Mouse (Mus musculus) lung, postnatal 25 days (tissue): ENCODE measurements around the gene Popdc3.
A peak's percentile ranks its signal among the peaks of the same experiment; 100 is the strongest.
"Not testable (repeated sequence)": the region's sequence is repeated elsewhere in the genome, so short reads cannot be mapped to it uniquely, and the experiment has no call there.

Source experiments
- DNase-seq: peaks from one replicate; pipeline ENCODE4 v3.0.0; 2022; ENCODE audit warnings: low spot score

The Popdc3 gene

DNA sequence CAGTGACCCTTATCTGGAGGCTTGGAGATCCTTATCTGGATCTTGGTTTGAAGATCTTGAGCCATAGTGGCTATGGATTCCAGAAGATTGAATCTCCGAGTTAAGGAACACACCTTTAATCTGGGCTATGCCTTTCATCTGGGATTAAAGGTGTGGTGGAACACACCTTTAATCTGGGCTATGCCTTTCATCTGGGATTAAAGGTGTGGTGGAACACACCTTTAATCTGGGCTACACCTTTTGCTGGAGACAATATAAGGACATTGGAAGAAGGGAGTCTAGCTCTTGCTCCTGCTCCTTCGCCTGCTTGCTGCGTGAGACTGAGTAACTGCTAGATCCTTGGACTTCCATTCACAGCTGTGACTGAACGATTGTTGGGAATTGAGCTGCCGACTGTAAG, at the start of gene Popdc3:
TSS of gene Popdc3 (plus strand) at position 301 of the 400 bp plus-strand sequence.
- DNase-seq: not testable (repeated sequence)

DNA sequence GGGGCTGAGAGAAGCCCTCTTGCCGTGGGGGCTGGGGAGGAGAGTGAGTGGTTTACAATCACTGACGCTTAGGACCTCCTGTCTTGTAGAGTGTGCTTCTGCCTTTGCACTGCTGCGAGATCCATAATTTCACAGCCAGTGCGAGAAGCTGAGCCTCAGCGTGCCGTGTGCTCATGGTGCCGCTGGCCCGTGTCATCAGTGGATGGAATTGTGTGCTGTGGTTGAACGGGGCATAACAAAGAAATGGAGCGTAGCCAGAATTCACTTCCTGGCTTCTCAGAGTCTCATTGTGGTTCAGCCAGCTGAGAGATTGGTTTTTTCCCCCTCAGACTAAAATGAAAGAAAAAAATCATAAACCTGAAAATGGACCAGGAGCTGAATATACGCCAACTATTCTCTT, 48.8 kb upstream of the Popdc3 start:
- peak; percentile 14 for DNase-seq

DNA sequence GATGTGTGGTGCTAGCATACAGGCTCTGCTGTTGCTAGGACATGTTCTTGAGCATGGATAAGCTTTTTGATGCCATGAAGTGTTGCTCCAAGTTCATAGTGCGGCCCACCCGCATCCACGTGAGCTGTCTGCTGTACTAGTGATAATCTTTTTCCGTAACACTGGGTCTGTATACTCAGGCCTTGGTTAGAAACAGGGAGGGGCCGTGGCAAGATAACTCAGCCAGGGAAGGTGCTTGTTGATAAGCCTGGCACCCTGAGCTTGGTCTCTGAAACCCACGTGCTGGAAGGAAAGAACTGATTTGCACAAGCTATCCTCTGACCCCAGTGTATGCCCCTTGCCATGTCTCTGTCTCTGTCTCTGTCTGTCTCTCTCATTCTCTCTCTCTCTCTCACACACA, 47.9 kb upstream of the Popdc3 start:
- no peak for DNase-seq

DNA sequence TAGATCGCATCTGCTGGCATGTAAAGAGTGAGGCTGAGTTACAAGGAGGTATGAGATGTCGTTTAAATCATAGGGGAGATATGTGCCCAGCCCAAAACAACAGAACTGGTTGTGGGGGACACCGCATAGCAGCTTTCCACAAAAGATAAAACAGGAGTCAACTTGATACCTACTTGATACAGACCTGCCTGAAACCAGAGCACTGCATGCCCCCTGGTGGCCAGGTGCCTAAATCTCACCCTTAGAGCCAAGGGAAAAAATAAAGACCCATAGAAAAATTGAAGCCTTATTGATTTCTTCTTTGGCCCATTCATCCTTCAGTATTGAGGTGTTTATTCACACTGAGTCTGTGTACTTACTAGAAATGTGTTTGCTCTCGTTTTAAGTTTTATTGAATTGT, 45.5 kb upstream of the Popdc3 start:
- peak; percentile 34 for DNase-seq

DNA sequence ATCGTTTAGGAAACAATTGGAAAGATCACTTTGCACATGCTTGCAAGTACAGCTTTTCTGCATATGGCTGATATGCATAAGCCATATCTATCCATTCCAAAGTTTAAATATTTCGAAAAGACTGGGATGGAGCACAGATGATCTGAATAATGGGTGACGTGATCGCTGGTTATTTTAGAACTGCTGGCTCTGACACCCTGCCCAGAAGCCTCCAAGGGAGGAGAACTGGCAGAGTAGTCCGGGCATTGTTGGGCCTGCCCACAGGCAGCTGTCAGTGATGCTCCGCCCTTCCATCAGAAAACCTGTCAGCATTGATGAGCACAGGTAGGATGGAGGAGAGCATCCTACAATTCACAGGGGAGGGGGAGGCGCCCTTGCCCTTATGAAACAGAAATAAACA, 41.1 kb upstream of the Popdc3 start:
- DNase-seq: no peak

DNA sequence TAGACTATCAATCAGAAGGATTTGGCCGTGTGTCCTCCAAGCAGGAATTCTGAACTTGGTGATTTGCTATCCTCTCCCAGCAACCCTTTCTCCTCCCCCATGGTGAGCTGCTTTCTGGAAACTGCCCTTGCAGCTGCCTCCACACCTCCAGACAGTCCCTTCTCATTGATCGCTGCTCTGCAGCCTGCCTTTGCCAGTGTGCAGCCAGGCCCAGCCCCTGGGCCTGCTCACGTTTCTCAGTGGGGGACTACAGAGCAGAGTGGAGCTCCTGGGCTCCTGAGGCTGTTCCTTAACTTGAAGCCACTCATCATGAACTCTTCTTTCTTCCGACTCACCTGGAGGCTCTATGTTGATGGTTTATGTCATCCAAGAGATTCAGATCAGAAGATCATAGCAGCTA, 38.0 kb upstream of the Popdc3 start:
- DNase-seq: no peak

DNA sequence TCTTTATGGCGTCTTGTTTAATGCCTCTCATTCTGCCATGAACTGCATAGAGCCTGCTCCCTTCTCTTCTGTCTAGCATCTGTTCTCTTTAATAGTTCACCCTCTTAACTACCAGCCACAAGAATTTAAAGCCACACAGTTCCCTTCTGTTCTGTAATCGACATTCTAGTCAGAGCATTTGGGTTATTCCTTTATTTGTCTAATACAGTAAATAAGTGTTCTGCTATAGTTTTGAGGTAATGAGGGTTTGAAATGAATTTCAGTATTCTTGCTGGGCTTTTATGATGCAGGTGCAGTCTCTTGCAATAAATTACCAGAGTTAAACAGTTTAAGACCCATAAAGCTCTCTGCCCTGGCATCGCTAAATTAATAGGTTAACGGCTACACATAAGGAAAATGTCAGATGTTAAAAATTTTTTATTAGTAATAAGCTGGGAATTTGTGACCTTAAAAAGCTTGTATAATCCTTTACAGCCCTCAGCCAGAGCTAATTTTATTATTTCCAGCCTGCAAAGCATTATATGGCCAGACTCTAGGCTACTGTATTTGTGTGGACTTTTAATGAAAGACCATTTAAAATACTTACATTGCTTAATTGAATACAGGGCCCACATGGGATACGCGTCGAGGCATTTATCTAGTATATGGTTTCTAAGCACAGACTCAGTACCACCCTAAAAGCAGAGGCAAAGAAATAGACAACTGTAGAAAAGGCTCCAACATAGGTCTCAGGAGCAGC, 37.3 kb upstream of the Popdc3 start:
- no peak for DNase-seq

DNA sequence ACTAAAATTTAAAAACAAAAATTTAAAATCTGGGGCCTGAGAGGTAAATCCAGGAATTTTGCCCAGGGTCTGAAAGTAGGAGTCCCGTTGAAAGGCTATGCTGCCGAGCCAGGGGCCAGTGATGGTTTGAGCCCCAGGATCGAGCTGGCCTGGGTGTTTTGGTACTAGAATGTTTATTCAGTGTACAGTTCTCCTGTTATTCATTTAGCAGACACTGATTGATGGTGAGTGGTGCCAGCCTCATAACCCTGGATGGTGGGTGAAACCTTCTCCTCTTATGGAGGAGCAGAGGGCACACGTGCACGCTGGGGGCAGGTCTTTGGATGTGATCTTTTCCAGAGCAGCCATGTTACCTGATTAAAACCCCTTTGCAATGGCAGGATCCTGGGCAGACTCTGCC, 35.5 kb upstream of the Popdc3 start:
- no peak for DNase-seq

DNA sequence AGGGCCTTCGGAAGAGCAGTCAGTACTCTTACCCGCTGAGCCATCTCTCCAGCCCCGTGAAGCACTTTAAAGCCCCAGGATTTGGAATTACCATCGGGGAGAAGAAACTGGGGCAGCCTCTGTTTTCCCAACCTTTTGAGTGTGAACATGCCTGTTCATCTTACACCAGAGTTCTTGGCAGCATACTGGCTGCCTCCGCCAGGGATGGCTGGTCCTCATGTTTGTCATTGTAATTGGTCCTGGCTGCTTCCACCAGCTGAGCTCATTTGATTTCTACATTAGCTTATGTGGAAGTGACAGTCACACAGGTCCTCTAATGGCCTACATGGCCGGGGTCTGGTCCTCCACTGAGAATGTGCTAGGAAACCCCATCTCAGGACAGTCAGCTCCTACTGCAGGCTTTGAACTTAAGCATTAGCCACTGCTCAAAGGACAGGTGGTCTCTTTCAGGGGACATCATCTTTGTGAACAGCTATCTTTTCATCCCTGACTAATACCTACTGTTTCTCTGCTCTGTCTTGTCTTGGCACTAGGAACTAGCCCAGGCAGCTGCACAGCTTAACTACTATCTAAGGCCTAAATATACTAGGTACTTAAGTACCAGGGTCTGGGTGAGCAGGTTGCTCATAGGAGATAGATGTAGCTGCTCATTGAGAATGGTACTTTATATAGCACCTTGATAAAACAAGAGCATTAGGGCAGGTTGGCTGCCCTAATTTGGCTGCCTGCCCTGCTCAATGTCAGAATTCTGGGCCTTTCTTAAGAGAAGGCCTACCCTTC, 33.7 kb upstream of the Popdc3 start:
- no peak for DNase-seq

DNA sequence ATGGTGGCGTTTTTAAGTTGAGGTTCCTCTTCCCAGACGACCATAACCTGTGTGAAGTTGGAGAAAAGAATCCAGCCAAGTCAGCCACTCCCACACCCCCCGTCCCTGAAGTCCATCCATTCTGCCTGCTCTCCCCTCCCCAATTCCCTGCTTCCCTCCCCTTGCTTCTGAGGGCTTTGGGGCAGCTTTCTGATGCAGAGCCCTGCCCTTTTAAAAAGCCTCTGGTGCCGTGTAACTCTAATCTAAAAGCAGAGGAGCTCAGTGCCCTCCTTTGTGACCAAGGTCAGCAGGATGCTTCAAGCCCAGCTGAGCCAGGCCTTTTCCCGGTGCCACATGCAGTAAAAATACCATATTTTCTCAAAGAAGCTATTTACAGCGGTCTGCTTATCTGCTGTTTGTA, 31.1 kb upstream of the Popdc3 start:
- no peak for DNase-seq

DNA sequence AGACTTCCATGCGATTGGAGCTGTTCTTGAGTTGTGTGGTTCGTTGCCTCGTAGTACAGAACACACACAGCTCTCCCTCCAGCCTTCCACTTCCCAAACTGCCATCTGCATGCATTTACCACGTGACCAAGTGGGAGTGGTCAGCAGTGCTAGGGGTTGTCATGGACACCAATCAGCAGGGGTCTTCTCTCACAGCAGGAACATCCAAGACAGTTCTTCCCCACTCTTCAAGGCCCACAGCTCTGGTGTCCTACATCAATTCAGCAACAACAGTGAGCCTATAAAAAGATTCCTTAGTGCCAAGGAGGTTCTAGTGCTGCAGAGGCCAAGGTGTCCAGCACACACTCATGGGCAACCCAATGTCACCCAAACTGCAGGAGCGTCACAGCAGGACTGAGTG, 26.8 kb upstream of the Popdc3 start:
- DNase-seq: no peak

DNA sequence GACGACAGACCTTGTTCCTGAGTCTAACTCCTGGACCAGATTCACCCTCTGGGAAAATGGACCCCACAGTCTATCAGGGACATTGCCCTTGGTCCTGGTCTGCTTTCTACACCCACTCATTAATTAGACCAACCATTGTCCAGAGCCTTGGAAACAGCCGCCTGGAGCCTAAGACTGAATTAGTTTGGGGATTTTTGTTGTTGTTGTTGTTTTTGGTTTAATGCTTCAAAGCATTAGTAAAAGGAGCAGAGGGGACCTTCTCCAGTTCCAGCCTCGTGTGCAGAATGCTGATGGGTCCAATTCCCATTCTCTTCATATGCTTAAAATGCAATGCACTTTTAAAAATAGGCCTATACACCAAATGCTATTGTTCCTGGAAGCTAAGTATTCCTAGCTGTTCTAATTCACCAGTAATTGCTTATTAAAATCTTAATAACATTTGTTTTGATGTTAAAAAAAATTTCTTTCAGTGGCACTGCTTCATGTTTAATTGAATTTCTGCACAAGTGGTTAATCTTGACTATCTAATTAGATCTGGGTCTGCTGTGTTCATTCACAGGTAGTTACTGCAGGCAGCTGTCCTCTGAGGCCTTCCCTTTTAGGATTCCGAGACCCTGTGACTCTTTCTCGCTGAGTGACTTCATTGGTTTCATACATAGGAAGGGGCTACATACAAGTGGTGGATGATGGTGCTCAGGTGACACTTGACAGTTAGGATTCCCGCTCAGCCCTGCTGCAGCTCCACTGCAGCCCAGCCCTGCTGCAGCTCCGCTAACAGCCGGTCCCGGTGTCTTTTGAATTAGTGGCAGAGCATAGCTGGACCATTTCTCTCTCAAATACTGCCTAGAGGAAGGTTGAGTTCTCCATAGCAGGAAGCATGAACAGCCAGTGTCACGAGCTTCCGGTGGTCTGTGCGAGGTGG, 25.9 kb upstream of the Popdc3 start:
- no peak for DNase-seq

DNA sequence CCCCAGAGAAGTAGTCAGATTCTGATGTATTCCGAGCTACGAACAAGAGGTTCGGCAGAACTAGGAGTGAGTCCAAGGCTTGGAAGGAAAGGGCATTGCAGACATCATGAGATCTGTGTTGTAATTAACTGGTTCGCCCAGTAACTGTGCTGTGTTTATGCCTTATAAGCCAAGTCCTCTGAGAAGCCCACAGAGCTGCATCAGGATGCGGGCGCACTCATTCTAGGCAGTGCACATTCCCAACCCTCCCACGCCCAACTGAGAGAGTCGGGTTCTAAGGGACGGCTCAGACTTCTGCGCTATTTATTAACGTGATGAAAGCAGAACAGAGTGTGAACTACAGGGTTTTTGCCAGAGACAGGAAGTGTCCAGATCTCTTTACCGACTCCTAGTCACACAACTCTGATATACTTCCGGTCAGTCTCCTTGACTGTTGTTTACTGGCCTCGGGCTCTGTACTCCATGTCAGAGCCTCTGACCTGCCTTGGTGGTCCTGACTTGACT, 23.3 kb upstream of the Popdc3 start:
- no peak for DNase-seq

DNA sequence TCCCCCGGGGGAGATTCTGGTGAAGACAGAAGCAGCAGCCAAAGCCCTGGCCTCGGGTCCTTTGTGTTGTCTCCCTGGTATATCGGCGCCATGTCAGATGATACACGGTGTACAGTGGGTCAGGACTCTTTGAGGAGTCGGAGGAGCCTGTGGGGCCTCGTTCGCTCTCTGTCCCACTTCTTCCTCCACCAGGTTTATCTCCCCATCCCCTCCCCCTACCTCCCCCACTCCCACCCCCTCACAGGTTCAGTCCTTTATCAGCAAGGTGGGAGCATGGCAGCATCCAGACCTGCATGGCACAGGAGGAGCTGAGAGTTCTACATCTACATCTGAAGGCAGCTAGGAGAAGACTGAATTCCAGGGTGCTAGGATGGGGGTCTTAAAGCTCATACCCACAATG, 12.0 kb upstream of the Popdc3 start:
- no peak for DNase-seq

DNA sequence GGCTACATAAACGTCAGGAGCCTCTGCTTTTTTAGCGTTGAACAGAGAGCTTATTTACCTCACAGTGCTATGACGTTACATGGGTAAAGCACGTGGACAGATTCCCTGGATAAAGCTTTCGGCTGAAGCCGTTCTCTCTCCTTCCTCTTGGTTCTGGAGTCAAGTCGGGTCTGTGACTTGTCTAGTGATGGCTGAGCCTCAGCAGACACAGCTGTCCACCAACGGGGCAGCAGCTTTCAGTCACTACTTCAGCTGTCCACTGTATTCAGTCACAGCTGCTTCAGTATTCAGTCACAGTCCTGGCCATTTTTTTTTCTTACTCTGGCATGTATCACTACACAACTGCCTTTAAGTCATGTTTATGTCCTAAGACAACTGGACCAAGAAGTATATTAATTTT, 4.0 kb upstream of the Popdc3 start:
- no peak for DNase-seq

DNA sequence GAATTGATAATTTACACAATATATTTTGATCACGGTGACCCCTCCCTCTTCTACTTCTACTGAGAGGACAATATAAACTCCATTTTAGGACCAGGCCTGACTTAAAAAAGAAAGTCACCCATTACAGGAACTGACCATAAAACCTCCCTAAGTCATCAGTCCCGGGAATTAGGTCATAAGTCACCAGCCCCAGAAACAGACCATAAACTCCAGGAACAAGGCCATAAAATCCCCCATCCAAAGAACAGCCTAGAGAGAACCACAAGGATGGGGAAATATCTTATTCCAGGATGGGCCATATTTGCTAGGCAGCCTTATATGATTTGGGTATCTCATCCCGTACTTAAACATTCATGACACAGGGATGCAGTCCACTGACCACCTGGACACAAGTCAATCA, 3.6 kb upstream of the Popdc3 start:
- no peak for DNase-seq

DNA sequence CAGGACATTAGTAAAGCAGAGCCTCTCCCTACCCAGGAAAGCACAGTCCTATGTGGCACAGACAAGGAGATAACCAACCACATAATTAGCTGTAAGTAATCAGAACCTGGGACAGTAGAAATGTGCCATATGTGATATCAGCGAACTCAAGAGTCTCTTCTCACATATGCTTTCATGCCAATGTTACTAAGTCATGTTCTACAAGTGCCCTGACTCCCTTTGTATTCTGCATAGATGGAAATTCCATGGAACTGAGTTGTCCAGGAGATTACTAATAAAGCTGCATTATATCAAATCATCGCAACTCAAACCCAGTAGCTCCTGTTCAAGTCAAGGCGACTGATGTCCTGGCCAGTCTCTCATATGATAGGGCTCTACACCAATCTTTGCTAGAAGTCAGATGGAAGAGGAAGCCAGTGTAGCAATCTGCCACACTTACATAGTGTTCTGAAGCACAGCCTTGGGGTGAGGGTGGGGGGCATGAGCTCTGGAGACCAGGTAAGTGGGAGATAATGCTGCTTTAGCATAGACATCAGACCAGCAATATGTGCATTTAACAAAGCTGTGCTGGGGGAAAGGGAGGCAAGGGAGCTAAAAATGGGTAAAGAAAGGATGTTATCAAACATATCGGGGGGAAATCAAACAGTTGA, 2.9 kb downstream of the Popdc3 start:
- DNase-seq: no peak

DNA sequence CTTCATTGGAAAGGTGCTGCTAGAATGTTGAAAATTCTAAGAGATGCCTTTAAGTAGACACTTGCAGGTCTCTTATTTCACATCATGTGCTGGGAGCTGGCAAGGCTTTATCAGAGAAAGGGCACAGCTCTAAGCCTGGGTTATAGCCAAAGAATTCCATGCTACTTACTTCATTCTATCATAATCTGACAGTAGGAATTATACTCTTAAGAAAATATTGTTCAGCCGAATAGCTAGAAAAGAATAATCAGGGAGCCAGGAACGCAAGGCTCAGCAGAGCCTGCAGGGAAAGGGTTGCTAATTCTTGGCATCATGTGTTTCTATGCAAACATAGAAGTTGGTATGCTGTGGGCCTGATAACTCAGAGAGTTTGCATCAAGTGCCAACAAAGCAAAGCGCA, 3.4 kb downstream of the Popdc3 start:
- DNase-seq: peak; percentile 29

DNA sequence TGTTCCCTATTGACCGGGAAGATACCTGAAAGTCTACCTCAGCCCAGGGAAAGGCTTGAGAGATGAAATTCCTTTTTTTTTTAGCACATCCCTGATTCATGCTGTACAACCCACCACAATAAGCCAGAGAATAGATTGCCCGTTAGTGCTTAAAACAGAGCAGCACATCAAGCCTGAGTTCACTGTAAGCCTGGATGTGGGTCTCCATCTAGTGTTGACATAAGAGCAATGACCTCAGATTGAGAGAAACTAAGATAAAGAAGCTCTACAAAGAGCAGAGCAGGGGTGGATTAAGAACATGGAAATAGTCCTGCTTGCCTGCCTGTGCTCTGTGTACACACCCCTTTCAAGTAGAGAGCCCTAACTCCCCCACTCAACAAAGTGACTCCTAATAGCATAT, 7.6 kb downstream of the Popdc3 start:
- no peak for DNase-seq

DNA sequence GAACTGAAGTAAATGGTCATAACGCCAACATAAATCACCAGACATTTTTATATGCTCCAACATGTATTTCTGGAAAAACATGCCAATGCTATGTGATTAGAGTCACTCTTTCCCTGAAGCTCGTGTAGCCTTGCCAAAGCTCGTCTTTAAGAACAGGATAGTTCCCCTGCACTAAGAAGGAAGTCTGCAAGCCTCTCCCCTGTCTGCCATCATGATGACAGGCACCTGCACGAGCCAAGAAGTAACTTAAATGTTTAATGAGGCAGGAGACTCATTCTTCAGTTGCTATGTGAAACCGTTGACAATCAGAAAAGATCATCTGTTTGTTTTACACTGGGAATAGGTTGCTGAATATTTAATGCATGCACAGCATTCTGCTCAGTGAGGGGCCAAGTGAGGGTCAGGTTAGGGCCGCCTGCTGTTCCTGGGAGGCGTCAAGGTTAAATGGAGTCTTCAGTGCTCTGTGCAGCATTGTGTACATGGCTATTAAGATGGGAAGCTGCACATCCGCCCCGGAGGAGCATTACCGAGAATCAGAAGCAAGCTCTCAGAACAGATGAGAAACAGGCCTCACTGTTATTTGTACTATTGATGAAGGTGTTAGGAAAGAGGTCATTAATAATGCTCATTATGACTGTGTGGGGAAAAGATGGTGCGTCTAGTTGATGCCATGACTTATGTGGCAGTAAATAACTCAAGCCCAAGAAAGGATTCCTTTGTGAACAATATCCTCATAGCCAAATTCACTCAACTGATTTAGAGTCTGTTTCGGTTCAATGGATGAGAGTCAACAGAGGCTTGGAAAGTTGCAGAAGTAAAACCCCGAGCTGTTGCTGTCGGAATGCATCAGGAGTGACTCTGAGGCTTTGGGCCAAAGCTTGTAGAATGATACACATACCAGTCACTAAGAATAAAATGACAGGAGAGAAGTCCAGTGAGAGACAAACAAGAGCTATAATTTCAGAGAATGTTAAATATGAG, 15.7 kb downstream of the Popdc3 start:
- DNase-seq: no peak

DNA sequence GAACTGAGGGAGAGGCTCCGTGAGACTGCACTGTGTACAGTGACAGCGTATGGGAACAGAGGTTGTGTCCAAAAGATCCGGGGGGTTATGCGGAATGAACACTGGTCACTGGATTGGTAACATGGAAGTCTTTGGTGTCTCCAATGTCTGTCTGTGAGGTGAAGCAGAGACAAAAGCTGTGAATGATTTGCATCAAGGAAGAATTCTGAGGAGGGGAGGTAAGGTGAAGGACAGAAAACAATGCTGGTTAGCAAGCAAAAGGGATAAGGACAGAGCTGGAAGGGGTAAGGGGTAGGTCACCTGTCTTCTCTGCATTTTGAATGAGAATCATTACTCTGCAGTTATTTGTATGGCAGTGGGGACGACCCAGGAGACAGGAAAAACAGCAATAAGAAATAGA, 16.6 kb downstream of the Popdc3 start:
- DNase-seq: no peak
